Mouse (Mus musculus): Measurements from ENCODE around the gene Tnip1. TPM values are rescaled to one million over a fixed set of nuclear protein-coding genes. Genes with fewer than 3 reads are reported as not detected.

The Tnip1 gene
- polyA plus RNA-seq, 1 experiment from 2014 or later: 16.4 TPM

DNA sequence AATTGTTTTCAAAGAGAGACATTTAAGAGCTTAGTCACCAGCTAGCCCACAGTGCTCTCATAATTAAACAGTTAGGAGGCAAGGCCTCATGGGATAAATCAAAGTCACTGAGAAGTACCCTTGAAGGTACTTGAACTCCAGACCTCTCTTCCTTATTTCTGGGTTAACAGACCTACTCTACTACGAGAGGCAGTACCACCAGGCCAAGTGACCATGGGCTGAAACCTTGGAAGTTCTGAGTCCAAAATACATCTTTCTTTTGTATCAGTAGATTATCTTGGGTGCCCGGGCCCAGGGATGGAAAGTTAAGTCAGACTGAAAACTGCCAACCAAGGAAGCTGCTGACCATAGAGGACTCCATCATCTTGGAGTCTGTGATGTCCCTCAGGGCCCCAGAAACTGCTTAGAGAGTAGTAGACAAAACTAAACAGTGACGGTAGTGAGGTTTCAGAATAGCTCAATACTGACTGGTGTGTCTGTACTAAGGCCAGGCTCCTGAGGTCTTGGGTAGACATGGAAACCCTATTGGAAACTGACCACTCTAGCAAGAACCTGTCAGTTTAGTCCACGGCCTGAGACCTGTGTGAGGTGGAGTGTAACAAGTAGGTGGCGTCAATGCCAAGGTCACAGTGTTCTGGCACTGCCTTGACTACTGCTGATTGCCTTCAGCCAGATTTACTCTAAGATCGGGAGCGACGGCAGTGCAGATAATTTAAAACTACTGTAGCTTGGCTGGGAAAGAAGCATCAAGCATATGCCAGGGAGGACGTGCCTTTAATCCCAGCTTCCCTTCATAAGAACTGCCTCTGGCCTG is 50.0 kb downstream of the Tnip1 start:
- no peak overlapping the region for H3K9ac ChIP-seq
- H3K4me2 ChIP-seq: no peak overlapping the region
- no peaks in the 10 kb centered on the region for H3K4me1 ChIP-seq
- H3K9me3 ChIP-seq: no peaks in the 10 kb centered on the region
- H3K36me3 ChIP-seq (replicated peaks): peaks cover 5% of the 10 kb centered on the region
- H3K27ac ChIP-seq: no peak overlapping the region
- no peak for ATAC-seq (replicated peaks)
- no peak overlapping the region for H3K4me3 ChIP-seq
- WGBS: 90% methylated on average over 9 of the region's 9 CpGs
- no peaks in the 10 kb centered on the region for H3K27me3 ChIP-seq (replicated peaks)

DNA sequence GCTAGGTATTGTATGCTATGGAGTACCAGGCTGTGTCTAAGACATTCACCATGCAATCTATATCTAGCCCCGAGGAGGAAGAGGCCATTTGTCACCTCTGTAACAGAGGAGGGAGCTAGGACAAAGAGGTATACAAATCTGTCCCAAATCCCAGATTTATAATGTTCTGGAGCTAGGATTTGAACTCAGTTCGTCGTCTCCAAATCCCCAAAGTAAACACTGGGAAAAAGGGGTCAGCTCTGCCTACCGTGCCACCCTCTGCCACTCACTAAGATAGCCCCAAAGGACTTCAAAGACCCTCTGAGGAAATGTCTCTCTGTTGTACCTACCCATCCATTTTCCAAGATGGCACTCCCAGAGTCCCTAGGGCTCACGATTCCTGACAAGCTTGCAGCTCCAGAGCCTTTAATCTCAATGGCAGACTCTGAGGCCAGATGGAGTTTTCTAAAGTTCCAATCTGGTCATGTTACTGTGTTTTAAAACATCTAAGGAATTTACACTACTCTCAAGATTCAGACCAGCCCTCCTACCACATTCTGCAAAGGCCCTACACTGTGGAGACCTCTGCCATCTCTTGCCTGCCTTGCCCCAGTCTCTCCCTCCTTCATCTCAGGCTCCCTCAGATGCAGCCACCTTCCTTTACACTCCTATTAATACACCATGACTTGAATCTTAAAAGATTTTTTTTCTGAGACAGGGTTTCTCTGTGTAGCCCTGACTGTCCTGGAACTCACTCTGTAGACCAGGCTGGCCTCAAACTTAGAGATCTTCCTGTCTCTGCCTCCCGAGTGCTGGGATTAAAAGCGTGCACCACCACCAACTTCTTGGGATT is 50.8 kb downstream of the Tnip1 start:
- Histone ChIP-seq H3K36me3 (replicated peaks) (no peaks in the 10 kb centered on the region; the same call in 1 of the 2 replicates), H3K4me3 (no peak overlapping the region), H3K27ac (no peak overlapping the region), H3K9ac (no peak overlapping the region), H3K9me3 (no peaks in the 10 kb centered on the region), H3K4me2 (no peak overlapping the region), H3K27me3 (replicated peaks) (no peaks in the 10 kb centered on the region), H3K4me1 (no peaks in the 10 kb centered on the region)
- WGBS: 89% methylated on average over 7 of the region's 7 CpGs
- no peak for ATAC-seq (replicated peaks)

DNA sequence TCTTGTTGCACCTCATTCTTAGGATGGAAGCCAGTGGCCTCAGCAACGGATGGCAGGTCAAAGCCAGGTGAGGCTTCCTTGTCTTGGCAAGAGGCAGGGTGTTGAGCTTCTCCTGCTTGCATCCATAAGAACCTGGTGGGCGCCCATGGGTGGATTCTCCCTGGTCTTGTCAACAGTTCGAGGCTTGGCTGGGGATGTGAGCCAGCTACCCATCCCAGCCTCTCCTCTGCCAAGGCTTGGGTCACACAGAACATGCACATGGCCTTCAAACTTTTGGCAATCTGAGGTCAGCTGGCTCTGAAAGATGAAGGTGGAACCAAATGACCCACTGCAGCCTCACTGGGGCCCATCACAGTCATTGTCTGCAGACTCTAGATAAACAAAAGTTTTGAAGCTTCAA is 51.5 kb downstream of the Tnip1 start:
- ATAC-seq (replicated peaks): no peak
- no peaks in the 10 kb centered on the region for H3K4me1 ChIP-seq
- no peaks in the 10 kb centered on the region for H3K27me3 ChIP-seq (replicated peaks)
- WGBS: 91% methylated on average over 3 of the region's 3 CpGs
- no peaks in the 10 kb centered on the region for H3K36me3 ChIP-seq (replicated peaks)
- H3K4me2 ChIP-seq: no peak overlapping the region
- no peak overlapping the region for H3K4me3 ChIP-seq
- no peaks in the 10 kb centered on the region for H3K9me3 ChIP-seq
- H3K27ac ChIP-seq: no peak overlapping the region
- no peak overlapping the region for H3K9ac ChIP-seq

DNA sequence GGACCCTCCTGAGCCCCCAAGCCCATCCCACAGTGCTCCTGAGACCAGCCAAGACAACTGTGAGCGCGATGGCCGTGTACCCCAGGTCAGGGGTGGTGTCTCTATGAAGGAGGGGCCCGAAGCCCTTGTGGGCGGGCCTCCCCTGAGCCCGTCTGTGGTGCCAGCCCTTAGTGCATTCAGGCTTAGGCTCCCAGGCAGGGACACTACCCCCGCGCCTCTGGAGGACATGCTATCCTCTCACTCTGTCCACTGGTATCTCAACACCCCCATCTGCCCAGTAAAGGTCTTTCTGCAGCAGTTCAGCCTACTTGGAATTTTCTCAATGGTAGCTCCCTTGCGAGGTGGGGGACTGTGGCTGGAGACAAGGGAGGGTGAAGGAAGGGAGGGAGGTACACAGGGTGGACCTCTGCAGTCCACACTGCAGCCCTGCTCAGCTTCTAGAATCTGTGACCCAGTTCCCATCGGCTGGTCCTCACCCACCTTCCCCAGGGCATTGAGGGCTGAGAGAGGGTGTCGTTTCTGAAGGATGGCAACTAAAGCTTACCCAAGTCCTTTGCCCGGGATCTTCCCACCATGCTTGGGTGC is 52.5 kb downstream of the Tnip1 start:
- WGBS: 83% methylated on average over 12 of the region's 12 CpGs
- no peak for ATAC-seq (replicated peaks)
- H3K4me1 ChIP-seq: no peaks in the 10 kb centered on the region
- no peak overlapping the region for H3K4me2 ChIP-seq
- H3K9ac ChIP-seq: no peak overlapping the region
- no peaks in the 10 kb centered on the region for H3K27me3 ChIP-seq (replicated peaks)
- no peaks in the 10 kb centered on the region for H3K9me3 ChIP-seq
- no peaks in the 10 kb centered on the region for H3K36me3 ChIP-seq (replicated peaks)
- H3K4me3 ChIP-seq: no peak overlapping the region
- no peak overlapping the region for H3K27ac ChIP-seq

DNA sequence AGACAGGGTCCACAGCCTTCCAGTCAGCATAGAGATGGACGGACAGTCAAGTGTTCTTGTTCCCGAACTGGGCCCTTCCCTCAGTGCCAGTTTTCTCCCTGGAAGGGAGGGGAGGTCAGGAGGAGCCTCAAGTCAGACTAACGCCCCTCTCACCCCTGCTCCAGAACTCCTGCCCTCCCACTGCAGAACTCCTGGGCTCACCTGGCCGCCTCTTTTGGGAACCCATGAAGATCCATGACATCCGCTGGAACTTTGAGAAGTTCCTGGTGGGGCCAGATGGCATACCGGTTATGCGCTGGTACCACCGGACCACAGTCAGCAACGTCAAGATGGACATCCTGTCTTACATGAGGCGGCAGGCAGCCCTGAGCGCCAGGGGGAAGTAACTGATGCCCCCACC is 53.4 kb downstream of the Tnip1 start:
- H3K36me3 ChIP-seq (replicated peaks): no peaks in the 10 kb centered on the region
- H3K4me1 ChIP-seq: no peaks in the 10 kb centered on the region
- no peak overlapping the region for H3K4me3 ChIP-seq
- H3K27ac ChIP-seq: no peak overlapping the region
- no peaks in the 10 kb centered on the region for H3K27me3 ChIP-seq (replicated peaks)
- no peak overlapping the region for H3K9ac ChIP-seq
- H3K4me2 ChIP-seq: no peak overlapping the region
- 92% methylated on average over 11 of the region's 11 CpGs for WGBS
- H3K9me3 ChIP-seq: no peaks in the 10 kb centered on the region
- no peak for ATAC-seq (replicated peaks)

DNA sequence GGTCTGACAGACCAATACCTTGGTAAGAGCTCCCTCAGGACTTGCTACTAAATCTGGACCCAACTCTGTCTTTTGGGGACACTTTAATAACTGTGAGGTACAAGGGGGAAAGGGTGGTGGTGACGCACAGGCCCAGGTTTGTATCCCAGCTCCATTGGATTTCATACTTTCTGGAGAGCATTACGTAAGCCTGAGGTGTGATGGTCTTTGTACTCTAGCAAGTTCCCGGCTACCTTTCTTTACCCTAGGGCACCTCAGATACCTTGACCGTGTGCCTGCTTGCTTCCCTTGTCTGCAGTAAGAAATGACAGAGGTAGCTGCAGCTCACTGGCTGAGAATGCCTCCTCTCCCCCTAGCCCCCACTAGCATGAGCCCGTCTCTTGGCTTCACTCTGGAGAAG is 55.5 kb downstream of the Tnip1 start:
- Histone ChIP-seq H3K27me3 (replicated peaks) (no peaks in the 10 kb centered on the region), H3K4me2 (no peak overlapping the region), H3K36me3 (replicated peaks) (no peaks in the 10 kb centered on the region), H3K4me1 (peaks cover 10% of the 10 kb centered on the region; the same call in 1 of the 2 replicates), H3K4me3 (no peak overlapping the region), H3K9me3 (no peaks in the 10 kb centered on the region), H3K9ac (no peak overlapping the region), H3K27ac (no peak overlapping the region)
- no peak for ATAC-seq (replicated peaks)
- 94% methylated on average over 5 of the region's 5 CpGs for WGBS

DNA sequence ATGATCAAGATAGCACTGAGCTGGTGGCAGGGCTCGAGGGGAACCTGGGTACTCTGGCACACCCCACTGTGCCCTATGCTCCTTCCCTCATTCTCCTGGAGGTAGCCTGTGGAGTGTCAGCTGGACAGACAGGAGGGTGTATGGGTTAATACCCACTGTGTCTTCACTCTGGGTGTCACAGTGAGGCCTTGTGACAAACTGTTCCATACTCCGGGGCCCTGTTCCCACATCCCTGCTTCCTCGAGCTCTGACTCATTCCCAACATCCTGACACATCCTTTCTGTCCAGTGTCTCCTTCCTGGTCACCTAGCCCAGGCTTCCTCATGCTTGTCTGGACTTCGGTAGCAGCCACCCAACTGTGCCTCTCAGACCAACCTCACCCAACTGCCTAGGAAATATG is 56.3 kb downstream of the Tnip1 start:
- no peak for ATAC-seq (replicated peaks)
- Histone ChIP-seq H3K27ac (no peak overlapping the region), H3K4me1 (peaks cover 10% of the 10 kb centered on the region; the same call in 1 of the 2 replicates), H3K36me3 (replicated peaks) (no peaks in the 10 kb centered on the region), H3K4me3 (no peak overlapping the region), H3K27me3 (replicated peaks) (no peaks in the 10 kb centered on the region), H3K4me2 (no peak overlapping the region), H3K9me3 (no peaks in the 10 kb centered on the region), H3K9ac (no peak overlapping the region)
- WGBS: 78% methylated on average over 4 of the region's 4 CpGs

DNA sequence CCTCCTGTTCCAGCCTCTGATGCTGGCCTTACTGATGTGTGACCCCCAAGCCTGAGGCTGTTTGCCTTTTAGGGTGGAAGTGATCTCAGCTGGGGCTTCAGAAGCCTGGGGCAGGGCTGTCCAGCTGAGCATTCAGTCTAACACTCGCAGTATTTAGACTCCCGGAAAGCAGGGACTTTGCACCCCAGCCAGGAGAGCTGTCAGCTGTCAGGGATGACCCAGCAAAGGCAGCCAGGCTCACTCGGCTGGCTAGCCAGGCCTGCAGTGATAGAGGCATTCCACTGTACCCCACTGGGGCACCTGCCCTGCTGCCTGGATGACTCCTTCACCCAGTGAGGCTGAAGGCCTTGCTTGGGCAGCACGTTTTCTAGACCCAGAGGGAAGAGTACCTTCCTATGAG is 56.8 kb downstream of the Tnip1 start:
- Histone ChIP-seq H3K27ac (no peak overlapping the region), H3K36me3 (replicated peaks) (no peaks in the 10 kb centered on the region), H3K4me2 (no peak overlapping the region), H3K9me3 (no peaks in the 10 kb centered on the region), H3K4me3 (no peak overlapping the region), H3K9ac (no peak overlapping the region), H3K4me1 (peaks cover 10% of the 10 kb centered on the region; the same call in 1 of the 2 replicates), H3K27me3 (replicated peaks) (no peaks in the 10 kb centered on the region)
- ATAC-seq (replicated peaks): no peak
- WGBS: 59% methylated on average over 4 of the region's 4 CpGs

DNA sequence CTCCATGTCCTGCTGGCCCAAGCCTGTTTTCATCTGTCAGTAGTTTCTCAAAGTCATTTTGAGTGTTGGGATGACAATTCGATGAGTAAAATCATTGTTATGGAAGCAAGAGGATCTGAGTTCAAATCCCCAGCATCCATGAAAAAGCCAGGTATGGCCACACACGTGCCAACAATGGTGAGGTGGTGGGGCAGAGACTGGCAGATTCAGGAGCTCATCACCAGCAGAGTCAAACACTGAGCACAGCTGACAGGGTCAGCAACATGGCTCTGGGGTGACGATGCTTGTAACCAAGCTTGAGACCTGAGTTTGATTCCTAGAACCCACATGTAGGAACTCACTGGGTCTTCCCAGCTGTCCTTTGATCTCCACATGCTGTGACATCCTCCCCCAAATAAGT is 57.6 kb downstream of the Tnip1 start:
- H3K4me3 ChIP-seq: no peak overlapping the region
- no peak overlapping the region for H3K27ac ChIP-seq
- H3K4me2 ChIP-seq: no peak overlapping the region
- H3K9ac ChIP-seq: no peak overlapping the region
- ATAC-seq (replicated peaks): no peak
- H3K27me3 ChIP-seq (replicated peaks): no peaks in the 10 kb centered on the region
- WGBS: 84% methylated on average over 3 of the region's 3 CpGs
- H3K36me3 ChIP-seq (replicated peaks): no peaks in the 10 kb centered on the region
- H3K9me3 ChIP-seq: no peaks in the 10 kb centered on the region
- H3K4me1 ChIP-seq: peaks cover 10% of the 10 kb centered on the region; the same call in 1 of the 2 replicates

DNA sequence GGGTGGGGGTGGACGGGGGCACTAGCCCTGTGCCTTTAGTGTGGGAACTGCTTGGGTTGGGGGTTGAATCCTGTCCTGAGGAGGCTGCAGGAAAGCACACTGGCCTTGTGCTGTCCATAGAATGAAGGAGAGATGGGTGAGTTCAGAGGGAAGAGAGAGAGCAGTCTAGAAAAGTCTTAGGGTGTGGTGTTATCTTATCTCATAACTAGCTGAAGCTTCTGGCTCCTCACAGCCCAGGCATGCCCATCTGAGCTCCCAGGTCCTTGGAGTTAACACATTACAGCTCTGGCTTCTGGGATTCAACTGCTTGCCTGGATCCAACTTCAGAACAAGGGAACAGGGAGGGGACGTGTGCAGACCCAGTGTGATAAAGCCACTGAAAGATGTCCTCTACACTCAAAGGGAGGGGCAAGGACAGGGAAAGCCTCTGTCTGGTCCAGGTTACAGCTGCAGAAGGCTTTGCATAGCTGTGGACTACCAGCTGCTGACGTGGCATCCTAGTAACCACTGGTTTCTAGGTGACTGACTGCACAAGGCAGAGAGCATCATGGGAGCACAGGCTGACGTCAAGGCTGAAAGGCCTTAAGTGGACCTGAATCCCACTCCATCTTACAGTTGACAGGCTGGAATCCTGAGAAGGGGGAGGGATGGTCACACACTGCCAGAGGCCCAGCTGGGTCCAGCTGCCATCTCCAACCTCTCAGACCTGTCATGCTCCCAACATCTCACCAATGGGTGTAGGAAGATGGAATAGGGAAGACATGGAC is 58.6 kb downstream of the Tnip1 start:
- peaks cover 10% of the 10 kb centered on the region; the same call in 1 of the 2 replicates for H3K4me1 ChIP-seq
- 56% methylated on average over 4 of the region's 4 CpGs for WGBS
- no peak overlapping the region for H3K4me3 ChIP-seq
- H3K36me3 ChIP-seq (replicated peaks): no peaks in the 10 kb centered on the region
- no peak overlapping the region for H3K4me2 ChIP-seq
- H3K27me3 ChIP-seq (replicated peaks): no peaks in the 10 kb centered on the region
- ATAC-seq (replicated peaks): no peak
- no peak overlapping the region for H3K9ac ChIP-seq
- no peak overlapping the region for H3K27ac ChIP-seq
- H3K9me3 ChIP-seq: no peaks in the 10 kb centered on the region

DNA sequence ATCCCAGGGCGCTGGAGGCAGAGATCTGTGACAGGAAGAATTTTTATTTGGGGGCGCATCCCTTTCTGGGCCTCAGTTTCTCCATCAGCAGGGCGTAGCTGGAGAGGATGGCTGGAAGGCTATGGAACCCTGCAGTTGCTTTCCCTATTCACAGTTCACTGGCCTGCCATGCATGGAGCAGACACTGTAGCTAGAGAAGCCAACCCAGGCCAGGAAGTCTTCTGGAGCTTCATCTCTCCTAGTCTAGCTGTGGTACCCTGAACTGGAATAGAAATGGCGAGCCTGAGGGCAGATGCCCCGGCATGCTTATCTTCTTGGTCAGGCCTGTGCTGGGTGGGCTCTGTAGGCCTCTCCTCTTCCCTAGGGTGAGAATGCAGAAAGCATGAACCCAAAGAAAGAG is 59.4 kb downstream of the Tnip1 start:
- no peak overlapping the region for H3K9ac ChIP-seq
- H3K9me3 ChIP-seq: no peaks in the 10 kb centered on the region
- peak overlapping the region; percentile 54 for H3K4me3 ChIP-seq
- H3K4me1 ChIP-seq: peaks cover 10% of the 10 kb centered on the region; the same call in 1 of the 2 replicates
- H3K27ac ChIP-seq: no peak overlapping the region
- no peak for ATAC-seq (replicated peaks)
- no peaks in the 10 kb centered on the region for H3K27me3 ChIP-seq (replicated peaks)
- 78% methylated on average over 5 of the region's 5 CpGs for WGBS
- no peaks in the 10 kb centered on the region for H3K36me3 ChIP-seq (replicated peaks)
- peak overlapping the region; percentile 95 for H3K4me2 ChIP-seq
